Comparison of ENCODE assay signal across 11 mouse cellular contexts in the genomic region with DNA sequence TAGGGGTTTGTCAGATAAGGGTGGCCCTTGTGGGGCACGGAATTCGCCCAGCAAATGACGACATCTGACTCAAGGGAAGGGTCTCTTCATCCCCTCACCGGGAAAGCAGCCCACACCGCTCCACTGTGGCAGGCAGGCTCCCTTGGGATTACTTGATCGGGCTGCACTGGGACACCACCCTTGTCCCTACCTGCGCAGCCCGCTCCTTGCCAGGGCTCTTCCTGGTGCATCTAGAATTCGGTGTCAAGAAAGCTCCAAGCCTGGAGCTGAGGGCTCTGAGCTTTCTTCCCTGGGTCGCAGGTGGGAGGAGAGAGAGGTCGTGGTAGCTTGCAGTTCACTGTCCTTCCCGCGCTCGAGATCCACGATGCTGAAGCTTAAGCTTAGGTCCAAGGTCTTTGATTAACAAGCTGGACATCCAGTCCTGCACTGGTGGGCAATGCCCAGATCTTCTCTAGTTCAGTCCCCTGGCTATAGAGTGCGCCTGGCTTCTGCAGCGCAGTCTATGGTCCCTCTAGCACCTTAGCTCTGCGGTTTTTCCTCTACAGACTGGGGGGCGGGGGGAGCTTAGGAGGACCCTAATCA.
DNase-seq lines count a peak whose midpoint lies in the region; ATAC-seq and TF ChIP-seq lines count a peak whose summit lies in the region.
"Had no signal": no experiment of that assay in that cellular context is flagged by ENCODE, and none has a peak within 500 bp of the region (broad histone marks: within the 10 kb centered on the region; RNA-seq: fewer than 3 reads in every experiment).

No protein-coding gene starts in this region.

- H3K9me3 ChIP-seq in heart, embryonic 16.5 days (replicated peaks; ENCODE audit: control insufficient read depth, low read length), result no peaks in the 10 kb centered on the region
- no peaks in the 10 kb centered on the region for H3K9me3 ChIP-seq in embryonic facial prominence, embryonic 12.5 days
- no peaks in the 10 kb centered on the region for H3K9me3 ChIP-seq in hindbrain, embryonic 16.5 days (ENCODE audit: control insufficient read depth, low read length)

- no peak for ATAC-seq in heart, embryonic 16.5 days (replicated peaks; ENCODE audit: extremely low read depth, insufficient read depth, low FRiP score)
- ATAC-seq in embryonic facial prominence, embryonic 12.5 days (ENCODE audit: insufficient number of reproducible peaks, insufficient read depth, low FRiP score, low TSS enrichment), result peak; percentile 58; the same call in 1 of the 2 replicates
- ATAC-seq in hindbrain, embryonic 16.5 days, result 0 out of 2 replicates have a peak, but pooled peaks have one; percentile 12

- H3K4me3 ChIP-seq in heart, embryonic 16.5 days (ENCODE audit: low read length), result peak overlapping the region; percentile 59
- H3K4me3 ChIP-seq in embryonic facial prominence, embryonic 12.5 days, result peak overlapping the region; percentile 38
- H3K4me3 ChIP-seq in hindbrain, embryonic 16.5 days (ENCODE audit: low read length), result peak overlapping the region; percentile 48
- H3K4me3 ChIP-seq in cerebellum, adult 2 months (replicated peaks; ENCODE audit: insufficient read depth, low read depth, low read length), result no peak overlapping the region

- H3K9ac ChIP-seq in heart, embryonic 16.5 days (ENCODE audit: low read length), result no peak overlapping the region
- no peak overlapping the region; the same call in 1 of the 2 replicates for H3K9ac ChIP-seq in embryonic facial prominence, embryonic 12.5 days
- peak overlapping the region; percentile 65 for H3K9ac ChIP-seq in hindbrain, embryonic 16.5 days (ENCODE audit: low read depth, low read length)

- no peak overlapping the region for H3K27ac ChIP-seq in heart, embryonic 16.5 days (ENCODE audit: low read length)
- no peak overlapping the region for H3K27ac ChIP-seq in embryonic facial prominence, embryonic 12.5 days
- H3K27ac ChIP-seq in hindbrain, embryonic 16.5 days (ENCODE audit: low read depth, low read length), result no peak overlapping the region
- no peak overlapping the region for H3K27ac ChIP-seq in cerebellum, adult 2 months (ENCODE audit: insufficient read depth, low read length)

- H3K4me2 ChIP-seq in heart, embryonic 16.5 days (ENCODE audit: low read depth, low read length), result peak overlapping the region; percentile 92
- H3K4me2 ChIP-seq in embryonic facial prominence, embryonic 12.5 days (replicated peaks), result peak overlapping the region; percentile 83
- H3K4me2 ChIP-seq in hindbrain, embryonic 16.5 days (ENCODE audit: low read length), result peak overlapping the region; percentile 79

- intact Hi-C loops in left cerebral cortex, postnatal 10 days (cut with DNase I), result no loop called here

- DNase-seq in heart, postnatal 4 days, result no peak
- peak; percentile 8 for DNase-seq in naive thymus-derived CD4-positive, alpha-beta T cell, adult 2 months (ENCODE audit: low read depth)
- no peak for DNase-seq in left cerebral cortex, postnatal 10 days (ENCODE audit: extremely low spot score in 1 of 2, low spot score in 2 of 2)
- DNase-seq in lung, postnatal 14 days, result no peak
- no peak for DNase-seq in cerebellum, adult 2 months
- DNase-seq: adrenal gland, postnatal 14 days; layer of hippocampus, postnatal 36 days had no signal

- H3K4me1 ChIP-seq in heart, embryonic 16.5 days (ENCODE audit: control insufficient read depth, insufficient read depth, low read length), result peaks cover 19% of the 10 kb centered on the region
- peaks cover 25% of the 10 kb centered on the region for H3K4me1 ChIP-seq in embryonic facial prominence, embryonic 12.5 days
- peaks cover 19% of the 10 kb centered on the region for H3K4me1 ChIP-seq in hindbrain, embryonic 16.5 days (ENCODE audit: control insufficient read depth, insufficient read depth, low read depth, low read length)
- H3K4me1 ChIP-seq in cerebellum, adult 2 months (ENCODE audit: control insufficient read depth, insufficient read depth, low read length), result no peaks in the 10 kb centered on the region

- no peak for TF ChIP-seq POLR2A in cerebellum, adult 2 months (IDR thresholded peaks at IDR 0.05; ENCODE audit: borderline replicate concordance, insufficient read depth, low read length)

- 10% methylated on average over 19 of the region's 19 CpGs for WGBS in heart, embryonic 16.5 days
- 3% methylated on average over 19 of the region's 19 CpGs for WGBS in embryonic facial prominence, embryonic 12.5 days
- 7% methylated on average over 19 of the region's 19 CpGs for WGBS in hindbrain, embryonic 16.5 days
- 60% methylated on average over 19 of the region's 19 CpGs for WGBS in cerebellum, adult 2 months

- no peak for TF ChIP-seq CTCF in cerebellum, adult 2 months (IDR thresholded peaks at IDR 0.05; ENCODE audit: borderline replicate concordance, insufficient read depth, low read depth, low read length)

- H3K36me3 ChIP-seq in heart, embryonic 16.5 days (ENCODE audit: control insufficient read depth, insufficient read depth), result no peaks in the 10 kb centered on the region
- no peaks in the 10 kb centered on the region for H3K36me3 ChIP-seq in embryonic facial prominence, embryonic 12.5 days
- H3K36me3 ChIP-seq in hindbrain, embryonic 16.5 days (ENCODE audit: control insufficient read depth, insufficient read depth, low read length), result no peaks in the 10 kb centered on the region

- peaks cover 43% of the 10 kb centered on the region for H3K27me3 ChIP-seq in heart, embryonic 16.5 days (ENCODE audit: control insufficient read depth, insufficient read depth, low read length)
- H3K27me3 ChIP-seq in embryonic facial prominence, embryonic 12.5 days, result peaks cover 52% of the 10 kb centered on the region
- H3K27me3 ChIP-seq in hindbrain, embryonic 16.5 days (replicated peaks; ENCODE audit: control insufficient read depth, insufficient read depth, low read length), result no peaks in the 10 kb centered on the region
- H3K27me3 ChIP-seq in cerebellum, adult 2 months (ENCODE audit: control insufficient read depth, insufficient read depth, low read length), result no peaks in the 10 kb centered on the region
- H3K27me3 ChIP-seq: CH12.LX had no signal
